In genomic region chr4:155851368-155851767, GRCm38 (mm10) we compare ENCODE assay signal across 20 mouse cellular contexts. TPM values are rescaled to one million over a fixed set of nuclear protein-coding genes. Genes with fewer than 3 reads are reported as not detected.
DNase-seq lines count a peak whose midpoint lies in the region; ATAC-seq and TF ChIP-seq lines count a peak whose summit lies in the region.
"Had no signal": no experiment of that assay in that cellular context is flagged by ENCODE, and none has a peak within 500 bp of the region (broad histone marks: within the 10 kb centered on the region; RNA-seq: fewer than 3 reads in every experiment).

No protein-coding gene starts in this region.

- peak overlapping the region; percentile 26; the same call in 1 of the 2 replicates for H3K27ac ChIP-seq in kidney, adult 2 months (ENCODE audit: insufficient read depth, low read depth, low read length)
- no peak overlapping the region for H3K27ac ChIP-seq in kidney, embryonic 16.5 days (ENCODE audit: low read length)
- H3K27ac ChIP-seq: embryonic facial prominence, embryonic 10.5 days; forebrain, embryonic 13.5 days; hindbrain, embryonic 12.5 days had no signal

- ATAC-seq in kidney, embryonic 16.5 days (ENCODE audit: low FRiP score, low TSS enrichment) = no peak
- ATAC-seq: activated CD4-positive, CD25-positive, alpha-beta regulatory T cell, adult 4 months; CD4-positive, CD25-positive, alpha-beta regulatory T cell, adult 4 months; forebrain, embryonic 13.5 days; forebrain, postnatal 0 days; hindbrain, embryonic 16.5 days; inflammation-experienced regulatory T-cells, adult 6 months; intestine, postnatal 0 days had no signal

- no peak for TF ChIP-seq CTCF in kidney, adult 2 months (conservative IDR thresholded peaks at IDR 0.05; ENCODE audit: insufficient read depth, insufficient read length, low read depth, low read length)

- no peak overlapping the region for H3K4me3 ChIP-seq in kidney, adult 2 months (ENCODE audit: insufficient read depth, low read depth, low read length)
- H3K4me3 ChIP-seq in kidney, embryonic 16.5 days (ENCODE audit: low read length) = no peak overlapping the region
- H3K4me3 ChIP-seq: embryonic facial prominence, embryonic 10.5 days; forebrain, embryonic 13.5 days; hindbrain, embryonic 12.5 days had no signal

- H3K9me3 ChIP-seq in kidney, embryonic 16.5 days (ENCODE audit: low read length) = no peaks in the 10 kb centered on the region
- H3K9me3 ChIP-seq: embryonic facial prominence, embryonic 10.5 days; forebrain, embryonic 13.5 days; G1E; hindbrain, embryonic 12.5 days had no signal

- H3K36me3 ChIP-seq in kidney, adult 2 months (ENCODE audit: control insufficient read depth, insufficient read depth, low read length) = no peaks in the 10 kb centered on the region; the same call in 1 of the 2 replicates
- H3K36me3 ChIP-seq in kidney, embryonic 16.5 days (ENCODE audit: insufficient read depth, low read length) = peaks cover 28% of the 10 kb centered on the region

- H3K4me1 ChIP-seq in kidney, adult 2 months (ENCODE audit: control insufficient read depth, insufficient read depth, low read length) = peaks cover 38% of the 10 kb centered on the region
- H3K4me1 ChIP-seq in kidney, embryonic 16.5 days (ENCODE audit: insufficient read depth, low read length) = peaks cover 23% of the 10 kb centered on the region

- no peak overlapping the region for H3K4me2 ChIP-seq in kidney, embryonic 16.5 days (replicated peaks; ENCODE audit: low read depth, low read length)
- H3K4me2 ChIP-seq: forebrain, embryonic 13.5 days; heart, embryonic 11.5 days; hindbrain, embryonic 12.5 days had no signal

- peak; percentile 21 for DNase-seq in cerebellum, adult 9-11 months
- no peak for DNase-seq in cerebellum, postnatal 10 days
- DNase-seq in kidney, adult 2 months = no peak
- peak; percentile 43 for DNase-seq in 3T3-L1 (ENCODE audit: low read depth, low spot score)
- DNase-seq in NIH3T3 (ENCODE audit: low read depth) = peak; percentile 32
- DNase-seq in embryo, embryonic 10.5 days (ENCODE audit: low spot score) = no peak
- DNase-seq: B cell, adult 2 months; forebrain, postnatal 0 days; gastrocnemius, postnatal 36 days had no signal

- no peak overlapping the region for H3K9ac ChIP-seq in kidney, embryonic 16.5 days (replicated peaks; ENCODE audit: low read length)
- H3K9ac ChIP-seq: forebrain, postnatal 0 days; hindbrain, embryonic 12.5 days had no signal

- no peak for TF ChIP-seq POLR2A in kidney, adult 2 months (IDR thresholded peaks at IDR 0.05; ENCODE audit: low read depth, low read length)

- 79% methylated on average over 3 of the region's 3 CpGs for WGBS in kidney, adult 2 months
- 90% methylated on average over 3 of the region's 3 CpGs for WGBS in kidney, embryonic 16.5 days

- H3K27me3 ChIP-seq in kidney, adult 2 months (replicated peaks; ENCODE audit: control insufficient read depth, insufficient read depth, low read length) = no peaks in the 10 kb centered on the region
- no peaks in the 10 kb centered on the region for H3K27me3 ChIP-seq in kidney, embryonic 16.5 days (ENCODE audit: insufficient read depth, low read length)
- H3K27me3 ChIP-seq: forebrain, embryonic 13.5 days; hindbrain, embryonic 12.5 days had no signal

RNA-seq across cellular contexts. Expression of gene Dvl1, which starts 4.2 kb away (rescaled TPM):
- 123 and 174 TPM in 2 replicates for polyA plus RNA-seq in kidney, adult 2 months (2012; rRNA removed)
- 5.5 and 6.3 TPM in 2 replicates for polyA plus RNA-seq in kidney, embryonic 16.5 days (2015; fragmentation: Nextera tagmentation; extraction: Ambion mirVana)

RNA-seq across cellular contexts. Expression of gene Tas1r3, which starts 11.8 kb away (rescaled TPM):
- polyA plus RNA-seq in kidney, adult 2 months (2012; rRNA removed) = 0.64 and 0.72 TPM in 2 replicates
- polyA plus RNA-seq in kidney, embryonic 16.5 days (2015; fragmentation: Nextera tagmentation; extraction: Ambion mirVana) = 0.22 and 0.40 TPM in 2 replicates

RNA-seq across cellular contexts. Expression of gene Mxra8, which starts 11.9 kb away (rescaled TPM):
- polyA plus RNA-seq in kidney, adult 2 months (2012; rRNA removed) = 98.0 and 115 TPM in 2 replicates
- polyA plus RNA-seq in kidney, embryonic 16.5 days (2015; fragmentation: Nextera tagmentation; extraction: Ambion mirVana) = 119 and 125 TPM in 2 replicates
- polyA plus RNA-seq: G1E had no signal

RNA-seq across cellular contexts. Expression of gene Cptp, which starts 17.9 kb away (rescaled TPM):
- polyA plus RNA-seq in kidney, adult 2 months (2012; rRNA removed) = 46.2 and 53.1 TPM in 2 replicates
- 20.0 TPM in 2 replicates for polyA plus RNA-seq in kidney, embryonic 16.5 days (2015; fragmentation: Nextera tagmentation; extraction: Ambion mirVana)

RNA-seq across cellular contexts. Expression of gene Ints11, which starts 18.0 kb away (rescaled TPM):
- 26.0 and 28.9 TPM in 2 replicates for polyA plus RNA-seq in kidney, adult 2 months (2012; rRNA removed)
- 72.9 and 80.1 TPM in 2 replicates for polyA plus RNA-seq in kidney, embryonic 16.5 days (2015; fragmentation: Nextera tagmentation; extraction: Ambion mirVana)

Comparison
In these comparisons a context has a peak if more than half of its experiments do, and no peak if none do; other contexts are left out.
1. DNase-seq: peak in cerebellum, adult 9-11 months (single experiment), 3T3-L1 (single experiment) and NIH3T3 (single experiment); none in cerebellum, postnatal 10 days (0 of 2), kidney, adult 2 months (single experiment) and embryo, embryonic 10.5 days (single experiment).
2. RNA of gene Dvl1, which starts 4.2 kb away (polyA plus RNA-seq): 123 to 174 TPM in kidney, adult 2 months; 5.5 to 6.3 TPM in kidney, embryonic 16.5 days; every median in the first group is over 10 times any median in the second.